Mouse (Mus musculus) CH12.LX (cell line): ENCODE measurements around the gene Edem2.

Source experiments
- CHD1 ChIP-seq: IDR thresholded peaks from 2 replicates; pipeline ENCODE4 v1.6.1; 2012; ENCODE audit warnings: low read depth, low read length, improper control_type of control experiment, inconsistent platforms
- CTCF ChIP-seq, 2 experiments: IDR thresholded peaks in 1 of 2; conservative IDR thresholded peaks in 1 of 2; 2 replicates each; pipeline ENCODE4 v1.5.1; 2011 to 2012; ENCODE audit warnings: low read depth in 2 of 2, low read length in 2 of 2, improper control_type of control experiment in 1 of 2, inconsistent platforms in 1 of 2, mild to moderate bottlenecking in 1 of 2, moderate library complexity in 1 of 2
- MAX ChIP-seq: IDR thresholded peaks from 2 replicates; pipeline ENCODE4 v1.6.1; 2011; ENCODE audit warnings: low read length, improper control_type of control experiment
- NRF1 ChIP-seq: IDR thresholded peaks from 2 replicates; pipeline ENCODE4 v1.6.1; 2014; ENCODE audit warnings: low read depth, mild to moderate bottlenecking, inconsistent platforms, low read length, improper control_type of control experiment, moderate library complexity
- POLR2A ChIP-seq: IDR thresholded peaks from 2 replicates; pipeline ENCODE4 v1.6.1; 2011; ENCODE audit warnings: low read depth, mild to moderate bottlenecking, improper control_type of control experiment, low read length
- TBP ChIP-seq: conservative IDR thresholded peaks from 2 replicates; pipeline ENCODE4 v1.6.1; 2011; ENCODE audit warnings: low read depth, low read length, improper control_type of control experiment
- UBTF ChIP-seq: IDR thresholded peaks from 2 replicates; pipeline ENCODE4 v1.6.1; 2012; ENCODE audit warnings: low read depth, mild to moderate bottlenecking, inconsistent platforms, low read length, improper control_type of control experiment, moderate library complexity
- USF1 ChIP-seq: IDR thresholded peaks from 2 replicates; pipeline ENCODE4 v1.6.1; 2014; ENCODE audit warnings: low read depth, mild to moderate bottlenecking, inconsistent platforms, low read length, improper control_type of control experiment
- USF2 ChIP-seq: conservative IDR thresholded peaks from 2 replicates; pipeline ENCODE4 v1.6.1; 2011; ENCODE audit warnings: low read depth, low read length, improper control_type of control experiment

DNA sequence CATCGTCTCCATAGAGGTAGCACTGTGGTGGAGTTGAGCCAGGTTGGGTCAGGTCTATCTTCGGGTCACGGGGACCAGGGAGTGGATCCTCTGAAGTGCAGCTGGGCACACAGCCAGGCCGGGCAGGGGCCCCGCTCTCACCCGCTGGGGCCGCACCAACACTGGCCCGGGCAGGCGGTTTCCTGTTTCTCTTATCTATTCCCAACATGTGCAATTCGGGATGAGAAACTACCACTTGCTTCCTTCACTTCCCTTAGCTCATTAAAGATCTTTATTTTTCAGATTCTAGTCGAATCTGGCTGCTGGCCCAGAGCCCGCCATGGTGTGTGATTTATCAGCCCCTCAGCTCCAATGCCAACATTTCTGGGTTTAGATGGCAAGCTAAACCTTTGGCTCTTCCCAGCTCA, 13.7 kb upstream of the Edem2 start:
- TF ChIP-seq CTCF (conservative IDR thresholded peaks at IDR 0.05 in 1 of 2, IDR thresholded peaks at IDR 0.05 in 1 of 2; ENCODE audit: low read depth in 2 of 2, low read length in 2 of 2): no peak
- TF ChIP-seq TBP: no peak
- TF ChIP-seq NRF1: no peak
- TF ChIP-seq USF1: no peak
- no peak for TF ChIP-seq UBTF
- TF ChIP-seq MAX: no peak
- TF ChIP-seq CHD1: no peak
- TF ChIP-seq USF2: no peak
- no peak for TF ChIP-seq POLR2A
